8 mouse cellular contexts compared by ENCODE assay signal in genomic region chr1:180848114-180848510, GRCm38 (mm10). TPM values are rescaled to one million over a fixed set of nuclear protein-coding genes. Genes with fewer than 3 reads are reported as not detected.
DNase-seq lines count a peak whose midpoint lies in the region; ATAC-seq and TF ChIP-seq lines count a peak whose summit lies in the region.

No protein-coding gene starts in this region.

- TF ChIP-seq CTCF in MEL (IDR thresholded peaks at IDR 0.05 in 2 of 3, conservative IDR thresholded peaks at IDR 0.05 in 1 of 3; ENCODE audit: control insufficient read depth in 1 of 3, insufficient read depth in 1 of 3, low read depth in 2 of 3, low read length in 3 of 3, poor library complexity in 1 of 3, severe bottlenecking in 1 of 3) = no peak

- peak; percentile 91 for DNase-seq in MEL (ENCODE audit: low read depth, low spot score)
- peak; percentile 72 to 77 for DNase-seq in cerebellum, adult 18-20 months
- DNase-seq in heart, postnatal 25 days (ENCODE audit: low spot score) = peak; percentile 73
- peak; percentile 37 to 72 for DNase-seq in layer of hippocampus, adult 18-20 months (ENCODE audit: low spot score in 2 of 2)
- peak; percentile 80 to 87 for DNase-seq in lung, adult 18-20 months
- DNase-seq in testis, postnatal 10 days (ENCODE audit: low spot score) = peak; percentile 67

- peaks cover 20% of the 10 kb centered on the region for H3K79me2 ChIP-seq in MEL (ENCODE audit: control insufficient read depth, insufficient read depth, low read length, poor library complexity)

- no peak for TF ChIP-seq RAD21 in MEL (IDR thresholded peaks at IDR 0.05; ENCODE audit: low read depth, low read length)

- H3K4me2 ChIP-seq in forebrain, embryonic 16.5 days (ENCODE audit: low read length) = peak overlapping the region; percentile 67
- H3K4me2 ChIP-seq in neural tube, embryonic 14.5 days (ENCODE audit: low read depth, low read length) = peak overlapping the region; percentile 60

- TF ChIP-seq EP300 in MEL (IDR thresholded peaks at IDR 0.05; ENCODE audit: low read depth in 1 of 2, low read length in 2 of 2) = no peak; a peak in 1 of 4 replicates

- no peaks in the 10 kb centered on the region for H3K9me3 ChIP-seq in MEL (replicated peaks; ENCODE audit: insufficient read depth, low read length)
- H3K9me3 ChIP-seq in forebrain, embryonic 16.5 days (ENCODE audit: control insufficient read depth, low read length) = no peaks in the 10 kb centered on the region
- no peaks in the 10 kb centered on the region for H3K9me3 ChIP-seq in neural tube, embryonic 14.5 days (ENCODE audit: control insufficient read depth, low read length)

- peaks cover 0 to 29% of the 10 kb centered on the region in 2 experiments; a peak in 2 of 4 replicates for H3K36me3 ChIP-seq in MEL (ENCODE audit: control insufficient read depth in 1 of 2, insufficient read depth in 2 of 2, low read length in 2 of 2)
- H3K36me3 ChIP-seq in forebrain, embryonic 16.5 days (ENCODE audit: control insufficient read depth, insufficient read depth) = no peaks in the 10 kb centered on the region
- H3K36me3 ChIP-seq in neural tube, embryonic 14.5 days (ENCODE audit: control insufficient read depth, insufficient read depth, low read length) = no peaks in the 10 kb centered on the region

- under 1% methylated on average over 9 of the region's 9 CpGs for WGBS in forebrain, embryonic 16.5 days
- 2% methylated on average over 9 of the region's 9 CpGs for WGBS in neural tube, embryonic 14.5 days

- peak overlapping the region; percentile 79 for H3K9ac ChIP-seq in MEL (ENCODE audit: control insufficient read depth, low read depth, low read length, poor library complexity, severe bottlenecking)
- H3K9ac ChIP-seq in forebrain, embryonic 16.5 days (replicated peaks; ENCODE audit: low read depth, low read length) = peak overlapping the region; percentile 47
- H3K9ac ChIP-seq in neural tube, embryonic 14.5 days (replicated peaks; ENCODE audit: low read depth, low read length) = peak overlapping the region; percentile 53

- peak in 1 of 2 experiments; percentile 78; a peak in 2 of 4 replicates for TF ChIP-seq POLR2A in MEL (IDR thresholded peaks at IDR 0.05; ENCODE audit: control insufficient read depth in 1 of 2, insufficient read depth in 1 of 2, low read depth in 1 of 2, low read length in 2 of 2, poor library complexity in 1 of 2)

- peak overlapping the region; percentile 82 for H3K27ac ChIP-seq in MEL (ENCODE audit: control insufficient read depth, low read depth, low read length)
- H3K27ac ChIP-seq in forebrain, embryonic 16.5 days (ENCODE audit: low read length) = peak overlapping the region; percentile 96
- peak overlapping the region; percentile 98 for H3K27ac ChIP-seq in neural tube, embryonic 14.5 days (ENCODE audit: low read depth, low read length)

- peak overlapping the region; percentile 61 to 79 for H3K4me3 ChIP-seq in MEL (ENCODE audit: control insufficient read depth in 1 of 2, insufficient read depth in 1 of 2, low read depth in 2 of 2, low read length in 2 of 2)
- H3K4me3 ChIP-seq in forebrain, embryonic 16.5 days (replicated peaks; ENCODE audit: low read length) = peak overlapping the region; percentile 39
- peak overlapping the region; percentile 28 for H3K4me3 ChIP-seq in neural tube, embryonic 14.5 days (ENCODE audit: low read depth, low read length)

- ATAC-seq in forebrain, embryonic 16.5 days = peak; percentile 69
- peak; percentile 62 for ATAC-seq in neural tube, embryonic 14.5 days (ENCODE audit: low read depth)

- no peaks in the 10 kb centered on the region for H3K27me3 ChIP-seq in MEL (ENCODE audit: control insufficient read depth in 1 of 2, insufficient read depth in 2 of 2, low read length in 2 of 2)
- H3K27me3 ChIP-seq in forebrain, embryonic 16.5 days (replicated peaks; ENCODE audit: control insufficient read depth, insufficient read depth, low read length) = no peaks in the 10 kb centered on the region
- H3K27me3 ChIP-seq in neural tube, embryonic 14.5 days (ENCODE audit: control insufficient read depth, insufficient read depth, low read length) = no peaks in the 10 kb centered on the region

- H3K4me1 ChIP-seq in MEL (ENCODE audit: control insufficient read depth in 1 of 2, insufficient read depth in 2 of 2, low read length in 2 of 2) = peaks cover 12 to 20% of the 10 kb centered on the region in 2 experiments
- H3K4me1 ChIP-seq in forebrain, embryonic 16.5 days (replicated peaks; ENCODE audit: control insufficient read depth, insufficient read depth, low read length) = peaks cover 29% of the 10 kb centered on the region
- H3K4me1 ChIP-seq in neural tube, embryonic 14.5 days (ENCODE audit: control insufficient read depth, insufficient read depth, low read length) = peaks cover 20% of the 10 kb centered on the region; the same call in 1 of the 2 replicates

- intact Hi-C loops in heart, postnatal 25 days (cut with DNase I) = no loop called here

TF ChIP-seq in MEL, 35 proteins besides CTCF, POLR2A, EP300 and RAD21:
- TF ChIP-seq ZNF384 (IDR thresholded peaks at IDR 0.05; ENCODE audit: low read depth, low read length) = peak; percentile 83
- TF ChIP-seq POLR2AphosphoS2 (IDR thresholded peaks at IDR 0.05; ENCODE audit: low read length) = peak; percentile 78
- no peak for TF ChIP-seq KAT2A (conservative IDR thresholded peaks at IDR 0.05; ENCODE audit: low read depth, low read length)
- TF ChIP-seq NELFE (IDR thresholded peaks at IDR 0.05; ENCODE audit: low read depth, low read length) = peak; percentile 68
- TF ChIP-seq CHD1 (IDR thresholded peaks at IDR 0.05; ENCODE audit: low read depth, low read length) = peak; percentile 30; the same call in 1 of the 2 replicates
- peak; percentile 33; the same call in 1 of the 2 replicates for TF ChIP-seq TCF12 (IDR thresholded peaks at IDR 0.05; ENCODE audit: low read depth, low read length)
- peak; percentile 91 for TF ChIP-seq TBP (IDR thresholded peaks at IDR 0.05; ENCODE audit: low read depth, low read length)
- peak; percentile 1; the same call in 1 of the 2 replicates for TF ChIP-seq RCOR1 (IDR thresholded peaks at IDR 0.05; ENCODE audit: low read depth, low read length)
- TF ChIP-seq ZMIZ1 (IDR thresholded peaks at IDR 0.05; ENCODE audit: low read depth, low read length) = no peak

RNA-seq across cellular contexts. Expression of gene Sde2, which starts 2.8 kb away (rescaled TPM):
- 31.4 and 35.5 TPM in 2 replicates for total RNA-seq in MEL (2012; rRNA removed)
- 10 to 100 TPM in 1 of 2 experiments, not detected in 1; 48.0 TPM for polyA plus RNA-seq in MEL (2012; ENCODE audit: insufficient read depth in 1 of 2, insufficient read length in 2 of 2, low read depth in 1 of 2, low replicate concordance in 2 of 2, missing spikeins in 1 of 2)
- 36.6 and 41.9 TPM in 2 replicates for polyA plus RNA-seq in forebrain, embryonic 16.5 days (2015; fragmentation: Nextera tagmentation; extraction: Ambion mirVana)
- 10 to 100 TPM; 10.4 to 11.8 TPM for total RNA-seq in heart, postnatal 25 days (2021)
- 10 to 100 TPM; 23.1 to 23.8 TPM for total RNA-seq in layer of hippocampus, adult 18-20 months (2021)
- 29.0 and 32.4 TPM in 2 replicates for polyA plus RNA-seq in neural tube, embryonic 14.5 days (2014; fragmentation: Nextera tagmentation; extraction: Ambion mirVana)

RNA-seq across cellular contexts. Expression of gene H3f3a, which starts 34.4 kb away (rescaled TPM):
- total RNA-seq in MEL (2012; rRNA removed) = 573 and 574 TPM in 2 replicates
- 100 to 1,000 TPM; 265 to 903 TPM for polyA plus RNA-seq in MEL (2012; ENCODE audit: insufficient read depth in 1 of 2, insufficient read length in 2 of 2, low read depth in 1 of 2, low replicate concordance in 2 of 2, missing spikeins in 1 of 2)
- 3,503 and 3,633 TPM in 2 replicates for polyA plus RNA-seq in forebrain, embryonic 16.5 days (2015; fragmentation: Nextera tagmentation; extraction: Ambion mirVana)
- 100 to 1,000 TPM; 494 to 517 TPM for total RNA-seq in heart, postnatal 25 days (2021)
- total RNA-seq in layer of hippocampus, adult 18-20 months (2021) = 100 to 1,000 TPM; 316 to 322 TPM
- polyA plus RNA-seq in neural tube, embryonic 14.5 days (2014; fragmentation: Nextera tagmentation; extraction: Ambion mirVana) = 3,180 and 3,430 TPM in 2 replicates

RNA-seq across cellular contexts. Expression of gene Lefty2, which starts 44.8 kb away (rescaled TPM):
- total RNA-seq in MEL (2012; rRNA removed) = not detected in 2 replicates
- not detected for polyA plus RNA-seq in MEL (2012; ENCODE audit: insufficient read depth in 1 of 2, insufficient read length in 2 of 2, low read depth in 1 of 2, low replicate concordance in 2 of 2, missing spikeins in 1 of 2)
- polyA plus RNA-seq in forebrain, embryonic 16.5 days (2015; fragmentation: Nextera tagmentation; extraction: Ambion mirVana) = 4.1 and 6.6 TPM in 2 replicates
- total RNA-seq in heart, postnatal 25 days (2021) = not detected
- 1 to 10 TPM; 1.3 to 2.3 TPM for total RNA-seq in layer of hippocampus, adult 18-20 months (2021)
- polyA plus RNA-seq in neural tube, embryonic 14.5 days (2014; fragmentation: Nextera tagmentation; extraction: Ambion mirVana) = 0.58 and 1.9 TPM in 2 replicates

RNA-seq across cellular contexts. Expression of gene Pycr2, which starts 56.0 kb away (rescaled TPM):
- 128 and 183 TPM in 2 replicates for total RNA-seq in MEL (2012; rRNA removed)
- 100 to 1,000 TPM in 1 of 2 experiments, not detected in 1; 125 TPM for polyA plus RNA-seq in MEL (2012; ENCODE audit: insufficient read depth in 1 of 2, insufficient read length in 2 of 2, low read depth in 1 of 2, low replicate concordance in 2 of 2, missing spikeins in 1 of 2)
- polyA plus RNA-seq in forebrain, embryonic 16.5 days (2015; fragmentation: Nextera tagmentation; extraction: Ambion mirVana) = 78.8 and 84.8 TPM in 2 replicates
- total RNA-seq in heart, postnatal 25 days (2021) = 10 to 100 TPM; 13.0 to 13.8 TPM
- 10 to 100 TPM; 44.0 to 44.1 TPM for total RNA-seq in layer of hippocampus, adult 18-20 months (2021)
- polyA plus RNA-seq in neural tube, embryonic 14.5 days (2014; fragmentation: Nextera tagmentation; extraction: Ambion mirVana) = 63.3 and 65.9 TPM in 2 replicates

Comparison
In these comparisons a context has a peak if more than half of its experiments do, and no peak if none do; other contexts are left out.
1. Peak in every context shown above with its lines: DNase-seq, ATAC-seq, H3K4me3 ChIP-seq and H3K27ac ChIP-seq.